Mouse (Mus musculus) adrenal gland, adult 8-10 months (tissue): ENCODE measurements around the gene Kcnab3. TPM values are rescaled to one million over a fixed set of nuclear protein-coding genes. Genes with fewer than 3 reads are reported as not detected.
"Not testable (repeated sequence)": the region's sequence is repeated elsewhere in the genome, so short reads cannot be mapped to it uniquely, and the experiment has no call there.

Experiments
- DNase-seq: peaks from one replicate; pipeline ENCODE4 v3.0.0; 2022
- total RNA-seq, 4 experiments: library from RNA; stranded (reverse); gene quantifications; 2 replicates each; pipeline ENCODE4 v1.2.4; 2022

The Kcnab3 gene
- total RNA-seq = 10 to 100 TPM in 3 of 4 experiments, 1 to 10 TPM in 1; 7.3 to 22.1 (median 16.2) TPM

DNA sequence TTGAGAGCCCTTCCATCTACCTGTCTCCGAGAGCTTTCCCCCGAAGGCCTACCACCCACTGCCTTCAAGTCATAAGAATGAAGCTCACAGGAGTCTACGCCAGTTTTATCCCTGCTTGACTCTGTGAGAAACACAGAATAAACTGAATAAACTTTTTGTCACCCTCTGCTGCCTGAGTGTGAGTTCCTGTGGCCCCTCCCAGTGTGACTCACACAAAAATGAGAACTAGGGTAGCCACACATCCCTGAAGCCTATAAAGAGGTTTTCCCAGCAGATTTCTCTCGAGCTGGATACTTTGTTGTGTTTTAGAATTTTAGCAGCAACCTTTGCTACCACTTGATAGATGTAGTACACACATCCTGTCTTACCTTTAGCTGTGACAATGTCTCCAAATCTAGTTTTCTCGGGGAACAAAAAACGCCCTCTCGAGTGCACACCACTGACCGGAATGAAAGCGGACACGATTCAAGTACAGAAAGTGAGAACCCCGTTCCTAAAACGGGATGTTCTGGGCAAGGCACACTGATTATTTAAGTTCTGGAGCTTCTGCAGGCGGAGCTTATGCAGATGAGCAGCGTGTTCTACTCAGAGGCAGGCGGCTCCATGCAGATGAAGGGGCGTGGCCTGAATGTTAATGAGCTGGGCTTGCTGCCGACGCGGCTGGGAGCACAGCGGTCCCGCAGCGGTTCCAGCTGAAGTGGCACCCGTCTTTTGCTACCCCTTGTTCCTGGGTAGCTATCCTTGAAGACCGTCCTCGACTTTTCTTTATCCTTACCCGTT lies at the start of gene Kcnab3:
Gene Kcnab3 (plus strand): TSS at position 631 of the 780 bp plus-strand sequence.
- DNase-seq = peak; percentile 83

DNA sequence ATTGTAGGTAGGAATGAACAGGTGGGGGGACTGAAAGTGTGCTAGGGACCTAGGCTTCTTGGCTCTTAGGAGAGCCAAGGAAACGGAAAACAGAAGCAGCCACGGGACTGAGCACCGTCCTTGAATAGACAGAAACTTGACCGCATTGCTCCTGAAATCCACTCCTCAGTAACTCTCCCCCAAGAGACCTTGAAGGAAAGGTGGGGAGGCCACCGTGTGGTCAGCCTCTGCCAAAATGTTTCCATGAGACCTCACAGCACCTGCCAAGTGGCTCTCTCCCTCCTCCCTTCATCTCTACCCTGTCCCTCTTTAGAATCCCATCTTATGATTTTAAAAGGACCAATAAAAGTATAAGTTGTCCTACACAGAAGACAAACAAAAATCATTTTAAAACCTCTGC lies 48.8 kb upstream of the Kcnab3 start:
- DNase-seq = no peak

DNA sequence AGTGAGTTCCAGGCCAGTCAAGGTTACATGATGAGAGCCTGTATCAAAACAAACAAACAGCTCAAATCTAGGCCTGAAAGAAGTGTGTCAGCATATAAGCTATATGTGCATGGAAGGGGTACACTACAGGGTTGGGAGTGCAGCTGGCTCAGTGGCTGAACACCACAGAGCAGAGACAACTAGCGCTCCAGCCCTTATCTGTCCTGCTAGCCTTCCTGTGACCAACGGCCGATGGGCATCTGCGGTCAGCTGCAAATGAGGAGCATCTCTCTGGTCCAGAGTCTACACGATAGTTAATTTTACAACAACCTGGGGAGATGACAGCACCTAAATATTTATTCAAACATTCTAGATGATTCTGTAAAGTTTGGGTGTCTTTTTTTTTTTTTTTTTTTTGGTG lies 34.9 kb upstream of the Kcnab3 start:
- DNase-seq = no peak

DNA sequence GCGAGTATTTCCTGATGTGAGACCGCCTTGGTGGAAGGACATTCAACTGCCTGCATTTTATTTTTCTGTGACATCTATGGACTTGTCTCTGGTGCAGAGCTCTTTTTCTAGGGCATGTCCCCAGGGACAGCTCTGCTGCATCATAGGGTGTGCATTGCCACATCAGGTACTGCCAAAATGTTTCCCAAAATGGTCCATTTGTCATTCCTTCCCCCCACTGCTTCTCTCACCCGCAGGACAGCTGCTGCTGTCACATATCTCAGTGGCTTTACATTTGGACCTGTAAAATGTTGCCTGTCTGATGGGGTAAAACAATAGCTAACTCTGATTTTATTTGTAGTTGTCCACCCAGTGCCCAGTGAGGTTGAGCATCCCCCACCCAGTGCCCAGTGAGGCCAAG lies 30.8 kb upstream of the Kcnab3 start:
- no peak for DNase-seq

DNA sequence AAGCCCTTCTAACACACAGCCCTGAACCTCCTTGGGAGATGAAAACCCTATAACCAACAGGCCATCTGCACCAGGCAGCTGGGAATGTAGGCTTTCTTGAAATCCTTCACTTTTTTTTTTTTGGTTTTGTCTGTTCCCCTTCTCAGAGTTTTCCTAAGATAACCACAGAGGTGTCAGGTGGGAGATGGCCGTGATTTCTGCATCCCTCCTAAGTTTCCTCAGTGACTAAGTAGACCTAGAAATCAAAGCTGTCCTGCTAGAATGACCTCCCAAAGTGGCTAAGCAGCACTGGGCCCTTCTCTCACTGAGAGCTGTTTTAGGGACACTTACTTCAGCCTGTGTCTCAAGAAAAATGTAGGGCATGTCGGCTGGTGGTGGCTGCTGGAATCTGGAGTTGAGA lies 28.3 kb upstream of the Kcnab3 start:
- no peak for DNase-seq

DNA sequence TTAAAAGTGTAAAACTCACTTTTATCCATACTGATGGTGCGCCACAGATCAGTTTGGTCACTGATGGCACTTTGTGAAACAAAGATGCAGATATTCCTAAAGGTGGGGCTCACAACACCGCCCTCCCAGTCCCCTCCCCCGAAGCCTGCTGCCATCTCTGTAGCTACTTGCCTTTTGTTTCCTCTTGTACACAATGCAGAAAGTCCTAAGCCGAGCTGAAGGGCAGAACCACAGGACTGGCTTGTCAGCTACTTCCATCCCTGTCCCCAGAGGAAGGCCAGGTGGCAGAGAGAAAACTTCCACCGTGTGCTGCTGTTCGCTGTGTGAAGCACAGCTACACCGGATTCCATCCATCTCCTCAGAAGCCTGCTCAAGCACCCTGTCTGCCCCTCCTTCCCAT lies 27.8 kb upstream of the Kcnab3 start:
- no peak for DNase-seq

DNA sequence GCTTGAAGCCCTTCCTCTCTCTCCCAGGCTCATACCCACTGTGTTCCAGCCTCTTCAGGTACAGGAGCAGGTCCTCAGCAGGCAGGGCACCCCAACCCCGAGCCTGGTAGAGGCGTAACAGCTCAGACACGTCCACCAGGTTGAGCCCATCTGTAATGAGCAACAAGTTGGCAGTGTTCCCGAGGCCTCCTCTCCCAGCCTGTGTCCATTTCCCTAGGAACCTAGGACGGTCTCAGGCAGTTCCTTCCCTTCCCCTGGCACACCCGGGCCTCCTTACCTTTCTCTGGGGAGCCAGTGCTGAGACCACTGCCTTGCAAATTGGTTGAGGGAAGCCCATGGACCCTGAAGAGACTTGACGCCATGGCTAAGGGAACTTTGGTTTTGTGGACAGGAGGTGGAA lies 23.2 kb upstream of the Kcnab3 start:
- DNase-seq = no peak

DNA sequence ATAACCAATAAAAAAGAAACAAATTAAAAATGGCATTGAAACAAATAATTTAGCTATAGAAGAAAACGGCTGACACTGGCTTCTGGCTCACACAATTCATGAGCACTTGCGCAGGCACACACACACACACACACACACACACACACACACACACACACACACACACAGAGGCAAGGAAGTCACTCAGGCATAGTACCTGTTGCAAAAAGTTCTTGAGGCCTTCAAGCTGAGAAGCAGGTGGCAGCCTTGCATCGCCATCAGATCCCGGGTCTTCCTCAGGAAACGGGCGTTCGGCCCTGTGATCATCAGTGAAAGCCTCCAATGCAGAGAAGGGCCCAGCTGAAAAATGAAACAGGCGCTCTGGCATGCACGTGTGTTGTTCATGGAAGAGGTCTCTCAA lies 20.8 kb upstream of the Kcnab3 start:
- no peak for DNase-seq

DNA sequence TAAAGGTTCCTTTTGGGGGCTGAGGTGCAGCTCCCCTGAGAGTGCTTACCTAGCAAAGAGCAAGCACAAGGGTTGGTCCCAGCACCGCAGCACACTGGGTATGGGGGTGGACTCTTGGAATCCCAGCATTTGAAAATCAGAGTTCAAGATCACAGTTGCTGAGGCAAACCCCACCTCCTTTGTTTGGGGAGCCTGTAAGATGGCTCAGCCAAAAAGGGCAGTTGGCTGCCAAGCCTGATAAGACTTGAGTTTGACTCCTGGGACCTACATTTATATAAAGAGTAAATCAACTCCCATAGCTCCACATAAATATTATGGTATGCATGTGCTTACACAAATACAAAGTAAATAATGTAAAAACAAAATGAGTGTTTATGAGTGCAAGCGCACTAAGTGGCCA lies 20.0 kb upstream of the Kcnab3 start:
- DNase-seq = no peak

DNA sequence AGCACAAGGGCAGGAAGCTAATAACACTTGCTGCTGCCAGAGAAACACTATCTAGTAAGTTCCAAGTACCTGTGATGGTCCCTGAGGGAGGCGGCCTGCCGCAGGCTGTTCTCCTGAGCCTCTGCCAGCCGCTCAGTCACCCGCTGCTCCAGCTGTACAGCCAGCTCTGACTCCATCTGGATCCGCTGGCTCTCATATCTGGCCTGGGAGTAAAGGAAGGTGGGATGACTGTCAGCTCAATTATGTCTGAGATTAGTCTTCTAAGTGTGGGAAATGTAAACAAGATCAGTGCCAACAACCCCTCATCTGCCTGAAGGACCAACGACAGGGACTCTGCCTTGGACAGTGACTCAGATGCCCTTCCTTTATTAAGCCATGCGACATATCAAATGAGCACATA lies 14.8 kb upstream of the Kcnab3 start:
- DNase-seq = no peak

DNA sequence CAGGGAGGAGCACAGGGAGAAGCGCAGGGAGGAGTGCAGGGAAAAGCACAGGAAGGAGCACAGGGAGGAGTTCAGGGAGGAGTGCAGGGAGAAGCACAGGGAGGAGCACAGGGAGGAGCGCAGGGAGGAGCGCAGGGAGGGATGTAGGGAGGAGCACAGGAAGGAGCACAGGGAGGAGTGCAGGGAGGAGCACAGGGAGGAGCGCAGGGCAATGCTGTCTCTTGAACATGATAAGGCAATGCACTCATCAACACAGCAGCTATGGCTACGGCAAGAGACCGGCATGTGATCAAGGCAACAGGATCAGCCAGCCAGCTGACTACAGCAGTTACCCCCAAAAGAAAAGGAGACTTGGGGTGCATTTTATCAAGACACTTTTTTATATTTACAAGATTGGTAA lies 9.7 kb upstream of the Kcnab3 start:
- DNase-seq = no peak

DNA sequence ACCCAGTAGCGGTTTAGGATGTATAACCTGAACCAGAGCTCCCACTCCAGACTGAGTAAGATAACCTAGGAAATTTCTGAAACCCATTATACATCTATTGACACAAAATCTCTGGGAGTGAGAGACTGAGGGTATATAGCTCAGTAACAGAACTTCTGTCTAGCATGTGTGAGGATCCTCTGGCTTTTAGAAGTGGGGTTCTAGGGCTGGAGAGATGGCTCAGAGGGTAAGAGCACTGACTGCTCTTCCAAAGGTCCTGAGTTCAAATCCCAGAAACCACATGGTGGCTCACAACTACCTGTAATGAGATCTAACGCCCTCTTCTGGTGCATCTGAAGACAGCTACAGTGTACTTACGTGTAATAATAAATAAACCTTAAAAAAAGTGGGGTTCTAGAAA lies 8.1 kb upstream of the Kcnab3 start:
- not testable (repeated sequence) for DNase-seq

DNA sequence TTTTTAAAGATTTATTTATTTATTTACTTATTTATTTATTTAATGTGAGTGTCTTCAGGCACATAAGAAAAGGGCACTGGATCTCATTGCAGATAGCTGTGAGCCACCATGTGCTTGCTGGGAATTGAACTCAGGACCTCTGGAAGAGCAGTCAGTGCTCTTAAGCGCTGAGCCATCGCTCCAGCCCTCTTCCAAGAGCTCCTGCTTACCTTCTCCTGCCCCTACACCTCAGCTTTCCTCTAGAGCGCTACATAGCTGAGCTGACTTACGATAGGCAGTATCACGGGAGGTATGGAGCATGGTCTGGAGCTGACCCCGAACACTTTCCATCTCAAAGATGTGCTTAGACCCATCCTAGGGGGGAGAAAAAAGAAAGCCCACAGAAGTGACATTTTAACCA lies 4.5 kb upstream of the Kcnab3 start:
- no peak for DNase-seq

DNA sequence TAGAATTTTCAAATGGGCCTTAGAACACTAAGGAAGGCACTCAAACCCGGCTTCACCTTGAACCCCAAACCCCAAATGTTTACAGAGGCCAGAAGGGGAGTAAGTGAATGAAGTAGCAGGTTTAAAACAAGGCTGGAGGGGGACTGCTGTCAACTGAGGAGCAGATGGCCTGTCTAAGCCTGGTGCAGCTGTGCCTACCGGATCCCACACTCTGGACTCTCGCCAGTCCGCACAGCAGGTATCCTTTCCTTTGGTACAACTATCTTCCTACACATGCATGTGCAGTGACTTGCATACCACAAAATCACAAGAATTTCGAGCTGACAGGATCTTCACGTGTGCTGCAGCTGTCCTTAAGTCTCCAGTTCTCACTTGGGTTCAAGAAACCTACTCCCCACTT lies 4.0 kb upstream of the Kcnab3 start:
- no peak for DNase-seq

DNA sequence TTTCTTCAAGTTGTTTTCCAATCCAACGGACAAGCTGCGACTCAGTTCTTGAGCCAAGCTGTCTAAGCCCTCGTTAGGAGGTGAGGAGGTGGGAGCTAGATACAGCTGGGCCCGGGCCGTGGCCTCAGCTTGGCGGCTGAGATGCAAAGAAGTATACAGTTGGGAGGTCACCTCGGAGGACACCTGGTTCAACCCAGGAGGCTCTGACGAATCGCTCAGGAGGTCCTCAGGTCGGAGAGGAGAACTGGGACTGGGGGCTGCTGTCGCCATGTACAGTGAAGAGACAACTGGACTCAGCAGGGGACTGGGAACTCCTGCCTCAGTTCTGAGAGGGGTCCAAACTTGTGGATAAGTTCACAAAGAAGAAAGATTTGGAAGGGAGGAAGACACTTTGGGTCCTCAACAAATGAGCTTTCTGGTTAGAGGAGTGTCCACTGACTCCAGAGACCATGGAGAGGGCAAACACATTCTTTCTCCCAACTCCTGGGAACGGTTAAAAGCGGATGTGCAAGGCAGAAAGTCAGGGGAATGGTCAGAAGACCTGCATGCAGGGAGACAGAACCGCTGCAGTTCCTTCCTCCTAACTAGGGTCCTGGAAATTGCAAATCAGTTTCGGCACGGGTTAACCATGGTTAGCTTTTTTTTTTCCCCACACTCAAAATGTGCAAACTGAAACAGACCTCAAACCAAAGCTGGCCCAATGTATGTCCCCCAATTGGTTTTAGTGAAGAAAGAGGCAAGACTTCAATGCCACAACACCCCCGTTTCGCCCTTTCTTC lies 3.2 kb upstream of the Kcnab3 start:
- no peak for DNase-seq

DNA sequence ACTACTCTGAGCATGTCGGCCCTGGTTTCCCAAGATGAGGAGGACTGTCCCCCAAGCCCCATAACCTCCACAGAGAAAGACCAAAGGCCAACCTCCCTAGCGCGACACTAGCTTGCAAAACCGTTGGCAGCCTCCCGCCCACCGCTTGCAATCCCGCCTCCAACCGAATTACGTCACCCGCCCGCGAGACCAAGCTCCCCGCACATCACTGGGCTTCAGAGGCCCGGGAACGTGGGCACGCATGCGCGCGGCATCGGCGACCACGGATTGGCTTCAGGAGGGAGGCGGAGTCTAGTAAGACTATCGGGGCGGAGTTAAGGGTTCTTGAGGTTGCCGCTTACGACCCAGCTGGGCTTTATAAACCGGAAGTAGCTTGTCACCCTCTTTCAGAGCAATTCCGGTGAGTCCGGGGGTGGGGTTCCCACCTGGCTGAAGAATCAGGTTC lies 2.4 kb upstream of the Kcnab3 start, which contains the start of the genes Cntrob and Trappc1:
Gene Cntrob (minus strand): TSS at position 109 of the 445 bp plus-strand sequence.
Gene Trappc1 (plus strand): TSS at position 314 of the 445 bp plus-strand sequence.
- DNase-seq = peak; percentile 100

DNA sequence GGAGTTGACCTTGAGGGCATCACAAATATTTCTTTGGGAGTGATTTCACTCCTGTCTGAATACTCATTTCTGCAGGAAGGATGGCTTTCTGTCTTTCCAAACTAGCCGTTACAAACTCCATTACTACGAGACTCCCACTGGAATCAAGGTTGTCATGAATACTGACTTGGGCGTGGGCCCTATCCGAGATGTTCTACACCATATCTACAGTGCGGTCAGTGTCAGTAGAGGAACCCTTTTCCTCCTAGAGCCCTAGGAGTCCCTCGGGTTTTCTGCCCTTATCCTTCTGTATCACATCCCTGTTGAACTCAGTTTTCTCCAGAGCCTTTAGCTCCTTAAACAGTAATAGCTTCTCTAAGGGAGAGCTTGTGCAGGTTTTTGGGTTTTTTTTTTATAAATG lies 1.3 kb upstream of the Kcnab3 start:
- no peak for DNase-seq

DNA sequence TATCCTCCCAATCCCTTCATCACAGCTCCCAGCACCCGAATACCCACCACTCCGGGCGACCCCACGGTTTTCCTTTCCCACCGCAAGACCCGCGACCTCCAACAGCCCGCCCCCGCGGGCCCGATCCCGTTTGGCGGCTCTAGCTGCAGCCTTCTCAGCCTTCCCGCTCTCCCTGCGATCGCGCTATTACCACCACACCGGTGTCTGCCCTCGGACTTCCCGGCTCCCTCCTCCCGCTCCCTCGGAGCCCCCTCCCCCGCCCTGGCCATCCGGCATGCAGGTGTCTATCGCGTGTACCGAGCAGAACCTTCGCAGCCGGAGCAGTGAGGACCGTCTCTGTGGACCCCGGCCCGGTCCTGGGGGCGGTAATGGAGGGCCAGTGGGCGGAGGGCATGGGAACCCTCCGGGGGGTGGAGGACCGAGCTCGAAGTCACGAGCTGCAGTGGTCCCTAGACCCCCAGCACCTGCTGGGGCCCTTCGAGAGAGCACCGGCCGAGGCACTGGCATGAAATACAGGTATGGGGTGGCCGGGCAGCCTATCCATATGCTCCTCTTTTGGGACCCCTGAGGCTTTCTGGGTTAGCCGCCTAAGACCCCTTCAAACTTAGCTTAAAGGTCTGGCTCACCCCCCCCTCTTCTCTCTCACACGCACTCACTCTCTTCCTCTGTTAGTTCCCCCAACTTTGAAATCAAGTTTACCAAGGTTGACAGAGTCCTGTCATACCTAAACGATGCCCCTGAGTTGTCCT lies 524 bp downstream of the Kcnab3 start:
- DNase-seq = no peak

DNA sequence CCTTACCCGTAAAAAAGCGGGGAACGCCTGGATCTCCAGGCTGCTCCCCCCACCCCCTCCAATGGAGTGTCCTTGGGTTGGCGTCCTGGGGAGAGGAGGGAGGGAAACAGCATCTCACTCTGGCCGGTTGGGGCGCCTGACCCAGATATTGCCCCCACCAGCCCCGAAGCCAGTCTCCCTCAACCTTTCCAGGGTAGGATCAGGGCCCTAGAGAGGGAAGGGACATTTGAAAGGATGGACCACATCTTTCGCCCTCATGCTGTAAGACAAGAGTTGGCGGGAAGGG lies 1.0 kb downstream of the Kcnab3 start:
- no peak for DNase-seq

DNA sequence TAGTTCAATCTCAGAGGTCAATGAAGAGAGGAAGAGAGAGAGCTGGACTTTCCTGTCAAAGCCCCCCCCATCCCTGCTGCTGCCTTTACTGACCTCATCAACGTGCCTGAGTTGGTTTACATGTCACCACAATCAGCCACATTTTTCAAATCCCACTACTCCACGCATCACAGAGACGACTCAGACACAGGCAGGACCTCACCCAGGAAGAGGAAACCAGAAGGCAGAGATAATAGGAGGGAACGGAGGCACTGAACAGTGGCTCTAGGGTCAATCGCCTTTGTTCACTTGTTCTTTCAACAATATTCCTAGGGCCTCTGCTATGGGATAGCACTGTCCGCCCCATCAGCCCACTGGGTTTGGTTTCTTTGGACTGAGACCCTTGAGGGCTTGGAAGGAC lies 1.6 kb downstream of the Kcnab3 start:
- no peak for DNase-seq

DNA sequence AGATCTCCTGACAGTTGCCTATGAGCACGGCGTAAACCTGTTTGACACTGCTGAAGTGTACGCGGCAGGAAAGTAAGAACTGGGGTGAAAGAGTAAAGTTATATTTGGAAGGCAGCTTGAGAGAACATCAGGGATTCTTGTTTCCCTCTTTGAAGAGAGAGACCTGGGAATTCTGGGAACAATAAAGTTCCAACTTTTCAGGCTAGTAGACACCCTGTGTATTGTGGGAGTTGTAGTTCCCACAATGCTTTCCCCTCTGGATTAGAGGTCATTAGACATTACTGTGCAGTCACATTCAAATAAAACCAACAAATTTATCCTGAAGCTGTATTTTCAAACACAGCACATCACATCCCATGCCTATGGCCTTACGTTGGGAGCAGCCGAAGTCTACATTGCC lies 2.5 kb downstream of the Kcnab3 start:
- no peak for DNase-seq

DNA sequence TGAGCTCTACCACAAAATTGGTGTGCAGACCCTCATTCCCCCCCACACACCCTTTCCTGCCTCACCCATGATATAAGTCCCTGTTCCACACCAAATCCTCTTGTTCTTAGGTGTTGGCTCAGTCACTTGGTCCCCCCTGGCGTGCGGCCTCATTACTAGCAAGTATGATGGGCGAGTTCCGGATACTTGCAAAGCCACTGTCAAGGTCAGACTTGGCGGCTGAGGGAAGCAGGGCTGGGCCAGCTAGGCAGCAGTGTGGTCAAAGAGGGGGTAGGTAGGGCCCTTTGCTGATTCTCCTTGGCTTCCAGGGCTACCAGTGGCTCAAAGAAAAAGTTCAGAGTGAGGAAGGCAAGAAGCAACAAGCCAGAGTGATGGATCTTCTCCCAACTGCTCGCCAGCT lies 5.1 kb downstream of the Kcnab3 start:
- no peak for DNase-seq

DNA sequence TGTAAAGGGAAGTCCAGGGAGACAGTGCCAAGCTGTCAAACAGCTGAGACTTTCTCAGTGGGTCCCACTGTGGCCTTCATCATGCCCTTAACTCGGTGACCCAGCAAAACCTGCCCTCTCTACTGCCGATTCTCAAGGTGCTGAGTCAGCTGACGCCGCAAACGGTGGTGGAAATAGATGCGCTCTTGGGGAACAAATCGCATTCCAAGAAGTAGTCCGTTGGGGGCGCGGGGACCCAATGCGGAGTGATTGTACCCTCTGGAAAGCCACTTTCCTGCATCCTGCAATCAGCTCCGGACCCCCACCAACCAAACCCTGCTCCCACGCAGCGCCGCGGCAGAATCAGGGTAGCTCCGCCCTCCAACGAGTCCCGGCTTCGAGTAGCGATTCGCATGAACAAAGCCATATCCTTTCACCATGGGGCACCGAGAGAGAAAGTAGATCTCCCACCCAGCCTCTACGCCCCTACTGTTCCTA lies 5.9 kb downstream of the Kcnab3 start:
- peak; percentile 67 for DNase-seq
